Mouse (Mus musculus): ENCODE data around the gene Foxi1.

DNA sequence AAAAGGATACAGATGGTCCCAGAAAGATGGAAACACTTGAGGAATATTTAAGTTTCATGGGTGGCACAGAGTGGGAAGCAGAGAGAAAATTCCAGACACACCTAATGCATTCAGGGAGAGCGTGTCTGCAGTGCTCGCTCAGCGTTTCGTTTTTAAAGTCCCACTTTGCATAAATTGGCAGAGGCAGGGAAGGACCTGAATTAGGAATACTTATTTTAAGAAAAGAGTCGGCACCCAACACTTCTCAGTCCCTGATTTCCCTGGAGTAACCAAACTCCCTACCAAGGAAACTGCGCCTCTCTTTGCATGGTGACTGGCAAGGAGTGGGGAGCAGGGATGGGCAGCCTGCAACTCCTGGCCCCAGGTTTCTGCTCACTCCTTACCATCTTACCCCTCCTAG lies 29.0 kb upstream of the Foxi1 start:
- TF ChIP-seq EP300 (IDR thresholded peaks at IDR 0.05; ENCODE audit: low read length) (no peak), MAFK (IDR thresholded peaks at IDR 0.05; ENCODE audit: insufficient replicate concordance, low read length) (no peak), POLR2A (IDR thresholded peaks at IDR 0.05; ENCODE audit: low read depth, low read length) (no peak), CTCF (conservative IDR thresholded peaks at IDR 0.05 in 1 of 2, IDR thresholded peaks at IDR 0.05 in 1 of 2; ENCODE audit: low read depth in 2 of 2, low read length in 2 of 2) (no peak), MXI1 (IDR thresholded peaks at IDR 0.05; ENCODE audit: low read depth, low read length) (no peak), NRF1 (IDR thresholded peaks at IDR 0.05; ENCODE audit: low read depth, low read length) (no peak), POLR2AphosphoS2 (IDR thresholded peaks at IDR 0.05; ENCODE audit: low read depth, low read length) (no peak), BHLHE40 (IDR thresholded peaks at IDR 0.05; ENCODE audit: low read depth, low read length) (no peak), TBP (conservative IDR thresholded peaks at IDR 0.05; ENCODE audit: low read depth, low read length) (no peak), RAD21 (IDR thresholded peaks at IDR 0.05; ENCODE audit: low read depth, low read length) (no peak), USF1 (IDR thresholded peaks at IDR 0.05; ENCODE audit: low read depth, low read length) (no peak), NELFE (IDR thresholded peaks at IDR 0.05; ENCODE audit: low read depth, low read length) (no peak), KAT2A (IDR thresholded peaks at IDR 0.05; ENCODE audit: insufficient replicate concordance, low read length) (no peak), CHD2 (IDR thresholded peaks at IDR 0.05; ENCODE audit: low read length) (no peak)
